Mouse (Mus musculus) thymus, adult 2 months (tissue): ENCODE results near the gene 1700013H16Rik. TPM values are rescaled to one million over a fixed set of nuclear protein-coding genes. Genes with fewer than 3 reads are reported as not detected.
"Not testable (repeated sequence)": the region's sequence is repeated elsewhere in the genome, so short reads cannot be mapped to it uniquely, and the experiment has no call there.

ENCODE experiments used
- DNase-seq: peaks from one replicate; pipeline ENCODE4 v3.0.0; 2021
- H3K27ac ChIP-seq: fragments of 200-500 bp; 2 replicates; pipeline ENCODE4 v1.5.1; 2012; ENCODE audit warnings: low read length, control low read depth; ENCODE audit not compliant: control insufficient read depth, insufficient read depth
- H3K27me3 ChIP-seq: fragments of 200-500 bp; 2 replicates; pipeline ENCODE4 v1.6.1; 2012; ENCODE audit warnings: mild to moderate bottlenecking, low read length, moderate library complexity, mixed read lengths; ENCODE audit not compliant: control insufficient read depth, insufficient read depth
- H3K36me3 ChIP-seq: fragments of 200-500 bp; 2 replicates; pipeline ENCODE4 v1.6.1; 2012; ENCODE audit warnings: mild to moderate bottlenecking, low read length, moderate library complexity; ENCODE audit not compliant: control insufficient read depth, insufficient read depth
- H3K4me1 ChIP-seq: fragments of 200-500 bp; replicated peaks from 2 replicates; pipeline ENCODE4 v1.6.1; 2012; ENCODE audit warnings: low read length; ENCODE audit not compliant: control insufficient read depth, insufficient read depth
- H3K4me3 ChIP-seq: fragments of 200-500 bp; 2 replicates; pipeline ENCODE4 v1.5.1; 2012; ENCODE audit warnings: mild to moderate bottlenecking, low read length, control low read depth, moderate library complexity; ENCODE audit not compliant: control insufficient read depth, insufficient read depth
- CTCF ChIP-seq: fragments of 200-500 bp; IDR thresholded peaks from 2 replicates; pipeline ENCODE4 v1.5.1; 2012; ENCODE audit warnings: mild to moderate bottlenecking, control low read depth, low read length, moderate library complexity, borderline replicate concordance; ENCODE audit not compliant: control insufficient read depth, poor library complexity, insufficient read depth; ENCODE audit errors: extremely low read depth
- POLR2A ChIP-seq: fragments of 200-500 bp; IDR thresholded peaks from 2 replicates; pipeline ENCODE4 v1.6.1; 2012; ENCODE audit warnings: mild to moderate bottlenecking, low read length, control low read depth, moderate library complexity; ENCODE audit not compliant: control insufficient read depth, poor library complexity, insufficient read depth; ENCODE audit errors: extremely low read depth
- WGBS: fragments of 180-500 bp; shearing (Covaris S2); methylation state at CpG from one replicate; pipeline ENCODE4 v1.1.7; 2018; 5-methylcytosine and 5-hydroxymethylcytosine counted together
- polyA plus RNA-seq: library from polyadenylated mRNA; depleted of rRNA; stranded (reverse); fragments of >200 nt; gene quantifications from 2 replicates; pipeline ENCODE4 v1.2.3, GENCODE M21; 2012; rRNA removed

The 1700013H16Rik gene
- polyA plus RNA-seq = not detected in 2 replicates

DNA sequence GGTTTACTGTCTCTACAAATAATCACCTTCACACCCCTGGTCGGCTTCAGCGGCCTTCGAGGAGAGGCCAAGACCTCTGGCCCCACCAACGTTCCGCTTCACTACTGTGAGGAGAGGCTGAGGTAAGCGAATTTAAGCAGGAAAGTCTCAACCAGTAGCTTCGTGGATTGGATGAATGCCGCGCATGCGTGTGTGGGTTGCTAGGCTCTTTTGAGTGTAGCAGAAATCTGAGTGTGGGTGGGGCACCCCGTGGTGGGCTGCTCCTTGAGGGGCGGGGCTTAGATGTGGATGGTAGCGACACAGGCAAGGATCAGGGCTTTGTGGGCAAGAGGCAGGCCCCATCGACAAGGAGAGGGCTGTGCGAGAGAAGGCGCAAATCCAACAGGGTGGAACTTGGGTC lies at the start of gene 1700013H16Rik:
TSS of gene 1700013H16Rik (minus strand) at position 96 of the 400 bp plus-strand sequence.
- 95% methylated on average over 16 of the region's 16 CpGs for WGBS
- Histone ChIP-seq H3K27ac (no peak within 1 kb of the TSS), H3K4me3 (no peak within 1 kb of the TSS), H3K27me3 (no peaks in the 10 kb centered on the region), H3K4me1 (no peaks in the 10 kb centered on the region), H3K36me3 (no peaks in the 10 kb centered on the region)
- no peak for TF ChIP-seq CTCF
- TF ChIP-seq POLR2A = no peak
- no peak for DNase-seq

DNA sequence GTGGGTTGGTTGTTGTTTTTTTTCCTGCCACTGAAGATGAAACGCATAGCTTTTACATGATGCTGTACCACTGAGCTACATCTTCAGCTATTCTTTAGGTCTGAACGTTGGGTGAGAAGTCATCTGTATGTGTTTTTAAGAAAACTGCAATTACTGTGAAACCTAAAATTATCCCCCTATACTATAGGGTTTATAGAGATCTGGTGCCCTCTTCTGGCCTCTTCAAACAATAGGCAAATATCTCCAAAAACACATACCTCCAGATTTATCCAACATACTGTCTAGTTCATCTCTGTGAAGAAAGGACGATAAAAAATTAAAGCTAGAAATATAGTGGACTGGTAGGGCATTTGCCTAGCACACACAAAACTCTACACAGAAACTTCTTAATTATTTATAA lies 41.4 kb upstream of the 1700013H16Rik start:
- H3K36me3 ChIP-seq = no peaks in the 10 kb centered on the region
- 39% methylated on average over 3 of the region's 3 CpGs for WGBS
- TF ChIP-seq CTCF = no peak
- no peak for TF ChIP-seq POLR2A
- no peak overlapping the region for H3K27ac ChIP-seq
- H3K4me3 ChIP-seq = no peak overlapping the region
- no peaks in the 10 kb centered on the region for H3K4me1 ChIP-seq
- DNase-seq = no peak
- no peaks in the 10 kb centered on the region for H3K27me3 ChIP-seq

DNA sequence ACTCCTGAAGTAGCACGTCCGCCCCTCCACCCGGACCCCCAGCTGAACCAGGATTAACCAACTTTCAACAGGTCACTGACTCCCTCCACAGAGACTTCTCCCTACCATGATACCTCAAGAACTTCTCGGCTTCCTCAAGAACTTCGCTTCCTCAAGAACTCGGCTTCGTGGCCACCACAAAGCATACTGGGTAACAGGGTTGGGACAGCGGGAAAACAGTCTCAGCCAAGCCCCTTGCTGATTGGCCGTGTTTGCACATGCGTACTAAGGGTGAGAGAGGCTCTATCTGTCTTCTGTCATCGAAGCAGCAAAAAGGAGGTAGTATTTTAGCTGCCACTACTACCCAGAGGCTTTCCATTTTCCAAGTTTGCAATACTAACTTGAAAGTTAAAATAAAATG lies 39.9 kb upstream of the 1700013H16Rik start, which contains the start of gene Xlr:
TSS of gene Xlr (minus strand) at position 188 of the 400 bp plus-strand sequence.
- not testable (repeated sequence) for H3K27ac ChIP-seq, H3K4me3 ChIP-seq, H3K27me3 ChIP-seq, DNase-seq, H3K4me1 ChIP-seq, H3K36me3 ChIP-seq
- 78% methylated on average over 11 of the region's 11 CpGs for WGBS

DNA sequence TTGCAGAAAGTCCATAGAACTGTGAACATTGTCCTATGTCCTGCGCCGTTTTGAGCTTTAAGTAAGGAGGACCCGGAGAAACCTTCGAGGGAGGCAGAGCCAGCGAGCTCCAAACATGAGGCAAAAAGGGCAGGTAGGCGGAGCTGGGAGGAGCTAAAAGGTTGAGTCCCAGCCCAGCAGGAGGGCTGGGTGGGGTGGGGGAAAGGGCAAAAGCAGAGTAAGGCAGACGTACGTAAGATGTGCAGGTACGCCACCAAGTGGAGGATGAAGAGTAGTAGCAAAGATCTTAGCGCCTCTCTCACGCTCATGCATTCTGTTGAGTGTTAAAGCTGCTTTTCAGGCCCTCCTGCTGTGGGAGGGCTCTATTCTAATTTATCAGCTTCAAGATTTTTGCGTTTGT lies 18.6 kb upstream of the 1700013H16Rik start, which contains the start of gene Zfp36l3:
TSS of gene Zfp36l3 (minus strand) at position 119 of the 400 bp plus-strand sequence.
- no peak for DNase-seq
- Histone ChIP-seq H3K4me1 (no peaks in the 10 kb centered on the region), H3K4me3 (no peak within 1 kb of the TSS), H3K36me3 (no peaks in the 10 kb centered on the region), H3K27ac (no peak within 1 kb of the TSS), H3K27me3 (no peaks in the 10 kb centered on the region)
- 97% methylated on average over 12 of the region's 12 CpGs for WGBS
- TF ChIP-seq CTCF (no peak), POLR2A (no peak)

DNA sequence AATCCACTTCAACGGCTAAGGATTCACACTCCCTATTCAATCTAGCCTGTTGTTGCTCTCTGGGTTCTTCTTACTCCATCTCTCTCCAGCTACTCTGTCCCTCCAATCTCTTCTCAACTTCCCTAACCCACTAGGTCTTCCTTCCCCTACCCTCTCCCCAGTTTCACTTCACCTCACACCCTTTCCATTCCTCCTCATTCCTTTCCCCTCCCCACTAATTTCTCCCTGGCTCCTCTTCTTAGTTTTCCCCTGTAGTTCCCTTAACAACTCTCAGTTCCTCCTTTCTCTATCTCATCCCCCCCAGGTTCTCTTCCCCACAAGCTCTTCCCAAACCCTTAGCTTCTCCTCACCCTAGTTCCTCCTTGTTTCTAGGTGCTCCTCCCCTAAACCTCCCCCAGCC lies 4.8 kb downstream of the 1700013H16Rik start:
- no peak for DNase-seq
- Histone ChIP-seq H3K4me3 (no peak overlapping the region), H3K27ac (no peak overlapping the region), H3K36me3 (no peaks in the 10 kb centered on the region), H3K4me1 (no peaks in the 10 kb centered on the region), H3K27me3 (no peaks in the 10 kb centered on the region)
- TF ChIP-seq CTCF (no peak), POLR2A (no peak)
- WGBS = 85% methylated on average over 1 of the region's 1 CpGs

DNA sequence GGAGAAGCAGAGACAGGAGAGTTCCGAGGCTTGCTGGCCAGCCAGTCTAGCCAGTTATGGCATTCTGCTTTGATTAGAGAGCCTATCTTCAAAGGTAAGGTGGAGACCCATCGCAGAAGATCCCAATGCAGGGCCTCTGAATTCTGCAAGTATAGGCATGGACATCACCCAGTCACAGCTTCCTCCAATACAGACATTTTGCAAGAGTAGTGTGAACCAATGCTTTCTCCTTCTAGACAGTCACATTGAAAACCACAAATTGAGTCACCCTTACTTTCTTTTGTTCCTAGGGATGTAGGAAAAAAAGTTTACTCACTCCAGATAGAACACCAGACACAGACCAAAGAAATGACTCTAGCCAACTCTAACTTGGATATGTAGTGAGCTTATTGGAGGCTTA lies 28.7 kb downstream of the 1700013H16Rik start:
- Histone ChIP-seq H3K4me1 (no peaks in the 10 kb centered on the region), H3K27me3 (no peaks in the 10 kb centered on the region), H3K36me3 (no peaks in the 10 kb centered on the region), H3K27ac (no peak overlapping the region), H3K4me3 (no peak overlapping the region)
- DNase-seq = no peak
- TF ChIP-seq POLR2A (no peak), CTCF (no peak)
- 92% methylated on average over 2 of the region's 2 CpGs for WGBS

DNA sequence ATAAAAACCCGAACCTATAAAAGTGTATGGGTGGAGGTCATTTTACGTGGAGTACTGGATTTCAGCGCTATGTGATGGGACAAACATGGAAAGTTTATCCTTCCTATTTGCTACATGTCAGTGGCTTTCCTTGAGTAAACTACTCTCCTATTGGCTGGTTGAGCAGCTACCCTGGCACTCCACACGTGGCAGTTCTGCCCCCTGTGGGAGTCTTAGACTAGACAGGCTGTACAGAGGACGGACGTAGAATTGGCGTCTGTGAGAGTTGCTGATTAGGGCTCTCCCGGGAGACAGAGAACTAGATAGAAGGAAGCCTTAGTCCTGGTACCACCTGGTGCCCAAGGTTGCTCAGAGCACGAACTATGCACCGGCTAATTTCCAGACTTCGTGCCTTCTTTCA lies 33.0 kb downstream of the 1700013H16Rik start, which contains the start of gene 4930502E18Rik:
TSS of gene 4930502E18Rik (plus strand) at position 231 of the 400 bp plus-strand sequence.
- DNase-seq = no peak
- Histone ChIP-seq H3K36me3 (no peaks in the 10 kb centered on the region), H3K4me1 (no peaks in the 10 kb centered on the region), H3K27me3 (no peaks in the 10 kb centered on the region), H3K4me3 (no peak within 1 kb of the TSS), H3K27ac (no peak within 1 kb of the TSS)
- WGBS = 85% methylated on average over 11 of the region's 11 CpGs
- no peak for TF ChIP-seq POLR2A
- TF ChIP-seq CTCF = no peak
